Mouse (Mus musculus) cerebellum, adult 11-12 months (tissue): ENCODE data around the gene AC124502.3.

Source experiments
- DNase-seq: peaks from one replicate; pipeline ENCODE4 v3.0.0; 2022

Gene AC124502.3

DNA sequence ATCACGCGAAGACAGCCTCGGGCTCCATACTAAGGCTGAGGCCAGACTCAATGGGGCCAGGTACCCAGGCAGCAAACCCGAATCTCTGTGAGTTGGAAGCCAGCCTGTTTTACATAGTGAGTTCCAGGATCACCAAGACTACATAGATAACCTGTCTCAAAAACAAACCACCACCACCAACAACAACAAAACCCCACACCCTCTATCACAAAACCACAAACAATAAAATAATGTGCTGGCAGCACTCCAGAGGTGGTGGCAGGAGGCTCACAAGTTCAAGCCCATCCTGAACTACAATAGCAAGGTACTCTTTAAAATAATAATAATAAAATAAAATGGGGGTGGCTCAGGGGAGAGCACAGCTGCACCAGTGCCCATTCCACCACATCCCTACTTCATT is 2.1 kb upstream of the AC124502.3 start:
- no peak for DNase-seq

- DNase-seq: peak; percentile 90
These were observed 766 bp upstream of the AC124502.3 start for GRCm38 (mm10) chr19:5037678-5038571.

DNA sequence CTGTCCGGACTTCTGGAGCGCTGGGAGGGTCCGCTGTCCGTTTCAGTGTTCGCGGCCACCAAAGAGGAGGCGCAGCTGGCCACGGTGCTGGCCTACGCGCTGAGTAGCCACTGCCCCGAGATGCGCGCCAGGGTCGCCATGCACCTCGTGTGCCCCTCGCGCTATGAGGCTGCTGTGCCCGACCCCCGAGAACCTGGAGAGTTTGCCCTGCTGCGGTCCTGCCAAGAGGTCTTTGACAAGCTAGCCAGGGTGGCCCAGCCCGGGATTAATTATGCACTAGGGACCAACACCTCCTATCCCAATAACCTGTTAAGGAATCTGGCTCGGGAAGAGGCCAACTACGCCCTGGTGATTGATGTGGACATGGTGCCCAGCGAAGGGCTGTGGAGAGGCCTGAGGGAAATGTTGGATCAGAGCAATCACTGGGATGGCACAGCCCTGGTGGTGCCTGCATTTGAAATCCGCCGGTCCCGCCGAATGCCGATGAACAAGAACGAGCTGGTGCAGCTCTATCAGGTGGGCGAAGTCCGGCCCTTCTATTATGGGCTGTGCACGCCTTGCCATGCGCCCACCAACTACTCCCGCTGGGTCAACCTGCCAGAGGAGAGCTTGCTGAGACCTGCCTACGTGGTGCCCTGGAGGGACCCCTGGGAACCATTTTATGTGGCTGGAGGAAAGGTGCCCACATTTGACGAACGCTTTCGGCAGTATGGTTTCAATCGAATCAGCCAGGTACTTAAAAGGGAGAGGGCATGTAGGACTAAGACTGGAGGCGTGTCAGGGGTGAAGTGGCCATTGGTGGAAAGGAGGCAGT is 817 bp downstream of the AC124502.3 start:
- peak; percentile 71 for DNase-seq

DNA sequence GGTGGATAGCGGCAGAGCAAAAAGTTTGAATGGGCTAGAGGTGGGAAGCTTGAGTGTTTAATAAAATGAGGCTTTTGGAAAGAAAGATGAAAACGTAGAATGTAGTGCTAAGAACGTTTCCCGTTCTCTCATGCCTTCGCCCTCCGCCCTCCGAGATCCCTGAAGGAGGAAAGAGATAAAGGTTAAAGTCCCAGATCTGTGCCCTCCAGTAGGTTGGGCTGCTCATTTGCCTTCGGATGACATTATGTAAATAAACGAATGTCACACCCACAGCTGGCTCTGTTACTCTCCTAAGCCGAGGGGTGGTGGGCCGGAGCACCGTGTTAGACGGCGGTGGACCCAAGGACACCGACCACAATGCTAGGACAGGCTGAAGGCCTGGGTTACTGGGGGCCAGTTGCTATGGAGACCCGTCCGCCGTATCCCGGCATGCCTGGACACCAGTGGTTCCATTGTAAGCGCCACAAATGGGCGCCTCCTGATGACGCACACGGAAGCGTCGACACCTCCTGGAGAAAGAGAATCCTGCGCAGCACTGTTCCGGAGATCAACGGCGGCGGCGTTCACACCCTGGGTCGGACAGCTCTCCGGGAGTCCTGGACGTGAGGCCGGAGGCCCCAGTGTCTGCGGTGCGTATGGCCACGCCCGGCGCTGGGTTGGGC is 2.3 kb downstream of the AC124502.3 start, which contains the start of gene Brms1:
Brms1 (plus strand) TSS at position 493 of the 662 bp plus-strand sequence.
- peak; percentile 89 for DNase-seq

DNA sequence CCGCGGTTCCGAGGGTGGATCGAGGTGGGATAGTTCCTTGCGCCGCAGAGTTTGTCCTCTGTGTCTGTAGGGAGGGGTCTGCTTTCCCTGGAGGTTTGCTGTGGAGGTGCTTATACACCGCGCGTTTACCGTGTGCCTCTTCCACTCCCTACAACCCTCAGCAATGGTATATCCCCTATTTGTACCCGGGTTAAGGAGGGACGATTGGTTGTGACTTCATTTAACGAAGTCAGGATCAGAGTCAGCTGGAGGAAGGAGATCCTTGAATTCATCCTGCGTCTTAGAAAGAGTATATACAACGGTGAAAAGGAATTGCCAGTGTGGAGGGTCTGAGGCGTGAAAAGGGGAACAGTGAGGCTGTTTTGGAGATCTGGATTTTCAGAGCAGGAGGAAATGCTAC is 2.9 kb downstream of the AC124502.3 start:
- DNase-seq: no peak

DNA sequence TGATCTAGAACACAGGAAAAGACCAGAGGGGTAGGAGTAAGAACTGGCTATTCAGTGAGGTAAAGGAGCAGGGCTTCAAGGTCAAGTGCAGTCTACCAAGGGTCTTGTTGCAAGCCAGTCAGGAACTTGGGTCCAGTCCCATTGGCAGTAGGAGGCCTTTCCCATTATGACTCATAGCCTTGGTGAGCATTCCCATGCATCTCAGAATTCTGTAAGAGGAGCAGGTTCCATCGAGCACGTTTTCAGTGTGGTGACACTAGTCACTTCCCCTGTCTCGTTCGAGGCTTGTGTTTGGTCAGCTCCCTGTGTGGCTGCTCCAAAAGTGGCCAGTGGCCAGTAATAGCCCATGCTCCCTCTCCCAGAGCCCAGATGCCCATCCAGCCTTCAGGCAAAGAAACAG is 6.8 kb downstream of the AC124502.3 start:
- DNase-seq: no peak

GRCm38 (mm10) chr19:5048138-5049056 is 9.7 kb downstream of the AC124502.3 start:
- no peak for DNase-seq

GRCm38 (mm10) chr19:5049325-5049724 is 10.6 kb downstream of the AC124502.3 start:
- DNase-seq: no peak

GRCm38 (mm10) chr19:5050047-5050905 is 11.6 kb downstream of the AC124502.3 start, which contains the start of gene Rin1:
TSS of gene Rin1 (plus strand) at chr19:5050481.
- peak; percentile 67 for DNase-seq

GRCm38 (mm10) chr19:5051031-5051430 is 12.3 kb downstream of the AC124502.3 start:
- DNase-seq: no peak

GRCm38 (mm10) chr19:5051515-5051914 is 12.8 kb downstream of the AC124502.3 start:
- no peak for DNase-seq

DNA sequence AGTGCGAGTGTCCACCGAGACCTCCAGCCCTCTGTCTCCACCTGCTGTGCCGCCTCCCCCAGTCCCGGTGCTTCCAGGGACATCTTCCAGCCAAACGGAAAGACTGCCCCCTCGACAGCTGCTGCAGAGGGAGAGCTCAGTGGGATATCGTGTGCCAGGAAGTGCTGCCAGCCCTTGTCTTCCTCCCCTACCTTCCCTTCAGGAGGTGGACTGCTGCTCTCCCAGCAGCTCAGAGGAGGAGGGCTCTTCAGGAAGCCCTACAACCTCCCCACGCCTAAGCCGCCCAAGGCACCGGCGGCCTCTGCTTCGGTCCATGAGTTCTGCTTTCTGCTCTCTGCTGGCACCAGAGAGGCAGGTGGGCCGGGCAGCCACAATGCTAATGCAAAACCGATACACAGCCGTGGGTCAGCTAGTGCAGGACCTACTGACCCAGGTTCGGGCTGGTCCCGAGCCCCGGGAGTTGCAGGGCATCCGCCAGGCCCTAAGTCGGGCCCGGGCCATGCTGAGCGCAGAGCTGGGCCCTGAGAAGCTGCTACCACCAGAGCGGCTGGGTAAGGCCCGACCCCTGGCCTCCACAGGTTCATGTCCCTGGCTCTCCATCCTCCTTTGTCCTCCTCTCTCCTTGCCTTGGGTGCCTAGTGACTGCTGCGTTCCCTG is 13.6 kb downstream of the AC124502.3 start:
- peak; percentile 75 for DNase-seq

- peak; percentile 82 for DNase-seq
These were observed 14.2 kb downstream of the AC124502.3 start for GRCm38 (mm10) chr19:5052853-5053252.

- peak; percentile 80 for DNase-seq
These were observed 15.2 kb downstream of the AC124502.3 start for GRCm38 (mm10) chr19:5053909-5054308.

DNA sequence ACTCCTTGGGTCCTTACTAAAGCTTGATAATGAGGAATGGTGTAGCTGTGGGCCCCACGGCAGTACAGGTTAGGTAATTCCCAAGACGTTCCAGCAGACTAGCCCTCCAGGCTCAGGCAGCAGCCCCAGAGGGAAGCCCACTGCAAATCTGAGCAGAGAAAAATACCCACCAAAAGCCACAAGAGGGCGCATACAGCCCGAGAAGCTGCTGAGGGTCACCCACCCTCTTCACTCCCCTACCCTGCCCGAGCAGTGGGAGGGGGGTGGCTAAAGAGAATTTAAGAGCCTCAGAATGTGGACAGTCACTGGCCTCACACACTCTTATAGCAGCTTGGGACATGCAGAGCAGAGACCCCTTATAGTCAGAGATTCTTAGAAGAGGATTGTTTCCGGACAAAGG is 17.6 kb downstream of the AC124502.3 start:
- no peak for DNase-seq

GRCm38 (mm10) chr19:5057876-5058775 is 19.4 kb downstream of the AC124502.3 start:
- no peak for DNase-seq

- no peak for DNase-seq
These were observed 20.4 kb downstream of the AC124502.3 start for GRCm38 (mm10) chr19:5058801-5059771.
